Mouse (Mus musculus): Measurements from ENCODE around the gene Nfib.

- TF ChIP-seq NELFE (IDR thresholded peaks at IDR 0.05; ENCODE audit: low read depth, low read length) (no peak), USF1 (IDR thresholded peaks at IDR 0.05; ENCODE audit: low read depth, low read length) (no peak), GATA1 (IDR thresholded peaks at IDR 0.05; ENCODE audit: low read depth, low read length) (no peak), POLR2AphosphoS2 (IDR thresholded peaks at IDR 0.05; ENCODE audit: low read length) (no peak), JUND (IDR thresholded peaks at IDR 0.05; ENCODE audit: low read depth, low read length) (no peak), ETS1 (IDR thresholded peaks at IDR 0.05; ENCODE audit: low read depth, low read length) (no peak), CTCF (IDR thresholded peaks at IDR 0.05 in 2 of 3, conservative IDR thresholded peaks at IDR 0.05 in 1 of 3; ENCODE audit: control insufficient read depth in 1 of 3, insufficient read depth in 1 of 3, low read depth in 2 of 3, low read length in 3 of 3, poor library complexity in 1 of 3, severe bottlenecking in 1 of 3) (no peak), TAL1 (IDR thresholded peaks at IDR 0.05; ENCODE audit: low read length) (no peak), POLR2A (IDR thresholded peaks at IDR 0.05; ENCODE audit: control insufficient read depth in 1 of 2, insufficient read depth in 1 of 2, low read depth in 1 of 2, low read length in 2 of 2, poor library complexity in 1 of 2) (no peak), SIN3A (IDR thresholded peaks at IDR 0.05; ENCODE audit: low read length) (no peak), MEF2A (IDR thresholded peaks at IDR 0.05; ENCODE audit: extremely low read depth, insufficient replicate concordance, low read depth, low read length, poor library complexity, severe bottlenecking) (no peak), GABPA (IDR thresholded peaks at IDR 0.05; ENCODE audit: low read depth, low read length) (no peak)
Measured at GRCm38 (mm10) chr4:82502012-82502411, 203.5 kb downstream of the Nfib start.
